Mouse (Mus musculus): ENCODE measurements around the gene Catsperz. TPM values are rescaled to one million over a fixed set of nuclear protein-coding genes. Genes with fewer than 3 reads are reported as not detected.
"Not testable (repeated sequence)": the region's sequence is repeated elsewhere in the genome, so short reads cannot be mapped to it uniquely, and the experiment has no call there.

Gene Catsperz
- polyA plus RNA-seq, 1 experiment from 2014 or later, result 1.3 TPM

GRCm38 (mm10) chr19:6909021-6909420 lies 16.2 kb downstream of the Catsperz start:
- H3K4me3 ChIP-seq, result peak overlapping the region; percentile 68
- H3K9ac ChIP-seq, result peak overlapping the region; percentile 70
- peaks cover 34% of the 10 kb centered on the region for H3K4me1 ChIP-seq
- no peak for ATAC-seq (replicated peaks)
- H3K27me3 ChIP-seq (replicated peaks), result no peaks in the 10 kb centered on the region
- H3K4me2 ChIP-seq, result peak overlapping the region; percentile 72
- WGBS, result 12% methylated on average over 11 of the region's 11 CpGs
- H3K9me3 ChIP-seq, result no peaks in the 10 kb centered on the region
- H3K27ac ChIP-seq, result peak overlapping the region; percentile 98
- peaks cover 18% of the 10 kb centered on the region for H3K36me3 ChIP-seq (replicated peaks)

- no peak overlapping the region; the same call in 1 of the 2 replicates for H3K9ac ChIP-seq
- peak overlapping the region; percentile 68; the same call in 1 of the 2 replicates for H3K4me3 ChIP-seq
- no peaks in the 10 kb centered on the region for H3K27me3 ChIP-seq (replicated peaks)
- H3K4me1 ChIP-seq, result peaks cover 34% of the 10 kb centered on the region
- 89% methylated on average over 7 of the region's 7 CpGs for WGBS
- no peak overlapping the region for H3K27ac ChIP-seq
- H3K4me2 ChIP-seq, result peak overlapping the region; percentile 72
- peaks cover 16% of the 10 kb centered on the region for H3K36me3 ChIP-seq (replicated peaks)
- ATAC-seq (replicated peaks), result no peak
- H3K9me3 ChIP-seq, result no peaks in the 10 kb centered on the region
Measured at GRCm38 (mm10) chr19:6907811-6908540, 17.2 kb downstream of the Catsperz start.

GRCm38 (mm10) chr19:6907094-6907493 lies 18.1 kb downstream of the Catsperz start:
- no peak overlapping the region for H3K4me2 ChIP-seq
- no peak overlapping the region for H3K27ac ChIP-seq
- H3K4me1 ChIP-seq, result peaks cover 34% of the 10 kb centered on the region
- WGBS, result 96% methylated on average over 8 of the region's 8 CpGs
- H3K27me3 ChIP-seq (replicated peaks), result no peaks in the 10 kb centered on the region
- H3K36me3 ChIP-seq (replicated peaks), result peaks cover 9% of the 10 kb centered on the region; the same call in 1 of the 2 replicates
- no peak for ATAC-seq (replicated peaks)
- no peak overlapping the region for H3K4me3 ChIP-seq
- no peak overlapping the region for H3K9ac ChIP-seq
- no peaks in the 10 kb centered on the region for H3K9me3 ChIP-seq

- no peak for ATAC-seq (replicated peaks)
- 87% methylated on average over 3 of the region's 3 CpGs for WGBS
Measured at GRCm38 (mm10) chr19:6906199-6906598, 19.0 kb downstream of the Catsperz start.

GRCm38 (mm10) chr19:6905498-6906159 lies 19.6 kb downstream of the Catsperz start:
- Histone ChIP-seq H3K9me3 (no peaks in the 10 kb centered on the region), H3K4me1 (peaks cover 22% of the 10 kb centered on the region), H3K36me3 (replicated peaks) (no peaks in the 10 kb centered on the region; the same call in 1 of the 2 replicates), H3K27ac (no peak overlapping the region), H3K9ac (no peak overlapping the region), H3K4me3 (no peak overlapping the region), H3K27me3 (replicated peaks) (no peaks in the 10 kb centered on the region), H3K4me2 (no peak overlapping the region)
- ATAC-seq (replicated peaks), result no peak
- 91% methylated on average over 11 of the region's 11 CpGs for WGBS

More at GRCm38 (mm10) chr19:6906199-6906598, 19.0 kb downstream of the Catsperz start:
- Histone ChIP-seq H3K4me3 (no peak overlapping the region), H3K4me1 (peaks cover 26% of the 10 kb centered on the region), H3K27ac (no peak overlapping the region), H3K9me3 (no peaks in the 10 kb centered on the region), H3K27me3 (replicated peaks) (no peaks in the 10 kb centered on the region), H3K4me2 (no peak overlapping the region), H3K36me3 (replicated peaks) (peaks cover 2% of the 10 kb centered on the region; the same call in 1 of the 2 replicates), H3K9ac (no peak overlapping the region)

- H3K4me1 ChIP-seq, result peaks cover 19% of the 10 kb centered on the region
- H3K27me3 ChIP-seq (replicated peaks), result no peaks in the 10 kb centered on the region
- WGBS, result 81% methylated on average over 2 of the region's 2 CpGs
- no peak overlapping the region for H3K4me3 ChIP-seq
- no peak overlapping the region for H3K27ac ChIP-seq
- no peak for ATAC-seq (replicated peaks)
- H3K9me3 ChIP-seq, result no peaks in the 10 kb centered on the region
- H3K4me2 ChIP-seq, result no peak overlapping the region
- no peaks in the 10 kb centered on the region; the same call in 1 of the 2 replicates for H3K36me3 ChIP-seq (replicated peaks)
- no peak overlapping the region for H3K9ac ChIP-seq
Measured at GRCm38 (mm10) chr19:6904846-6905245, 20.3 kb downstream of the Catsperz start.

- no peaks in the 10 kb centered on the region; the same call in 1 of the 2 replicates for H3K36me3 ChIP-seq (replicated peaks)
- H3K4me1 ChIP-seq, result peaks cover 8% of the 10 kb centered on the region
- ATAC-seq (replicated peaks), result no peak
- no peaks in the 10 kb centered on the region for H3K9me3 ChIP-seq
- no peak overlapping the region for H3K9ac ChIP-seq
- no peak overlapping the region for H3K4me2 ChIP-seq
- H3K27me3 ChIP-seq (replicated peaks), result no peaks in the 10 kb centered on the region
- 95% methylated on average over 1 of the region's 1 CpGs for WGBS
- no peak overlapping the region for H3K4me3 ChIP-seq
- H3K27ac ChIP-seq, result no peak overlapping the region
Measured at GRCm38 (mm10) chr19:6903031-6903430, 22.1 kb downstream of the Catsperz start.

GRCm38 (mm10) chr19:6899641-6900040 lies 25.5 kb downstream of the Catsperz start:
- no peaks in the 10 kb centered on the region for H3K27me3 ChIP-seq (replicated peaks)
- no peak for ATAC-seq (replicated peaks)
- 0 out of 2 replicates have a peak, but pooled peaks cover 6% of the 10 kb centered on the region for H3K9me3 ChIP-seq
- 78% methylated on average over 4 of the region's 4 CpGs for WGBS
- H3K4me1 ChIP-seq, result no peaks in the 10 kb centered on the region
- H3K4me2 ChIP-seq, result no peak overlapping the region
- no peaks in the 10 kb centered on the region for H3K36me3 ChIP-seq (replicated peaks)
- H3K27ac ChIP-seq, result no peak overlapping the region
- no peak overlapping the region for H3K9ac ChIP-seq
- H3K4me3 ChIP-seq, result no peak overlapping the region

- H3K4me2 ChIP-seq; H3K27me3 ChIP-seq (replicated peaks); H3K4me1 ChIP-seq; H3K27ac ChIP-seq; H3K9me3 ChIP-seq; H3K36me3 ChIP-seq (replicated peaks); H3K9ac ChIP-seq; ATAC-seq (replicated peaks); H3K4me3 ChIP-seq: not testable (repeated sequence)
- 93% methylated on average over 18 of the region's 18 CpGs for WGBS
Measured at GRCm38 (mm10) chr19:6895608-6896305, 29.4 kb downstream of the Catsperz start.

GRCm38 (mm10) chr19:6893731-6894451 lies 31.3 kb downstream of the Catsperz start:
- H3K9me3 ChIP-seq, result 0 out of 2 replicates have a peak, but pooled peaks cover 6% of the 10 kb centered on the region
- no peak overlapping the region for H3K4me3 ChIP-seq
- H3K4me2 ChIP-seq, result no peak overlapping the region
- no peak for ATAC-seq (replicated peaks)
- no peaks in the 10 kb centered on the region for H3K4me1 ChIP-seq
- 96% methylated on average over 14 of the region's 14 CpGs for WGBS
- no peak overlapping the region for H3K27ac ChIP-seq
- H3K27me3 ChIP-seq (replicated peaks), result no peaks in the 10 kb centered on the region
- H3K36me3 ChIP-seq (replicated peaks), result no peaks in the 10 kb centered on the region
- no peak overlapping the region for H3K9ac ChIP-seq

- no peak overlapping the region for H3K27ac ChIP-seq
- H3K36me3 ChIP-seq (replicated peaks), result no peaks in the 10 kb centered on the region
- H3K4me1 ChIP-seq, result no peaks in the 10 kb centered on the region
- ATAC-seq (replicated peaks), result no peak
- WGBS, result 75% methylated on average over 4 of the region's 4 CpGs
- 0 out of 2 replicates have a peak, but pooled peaks cover 6% of the 10 kb centered on the region for H3K9me3 ChIP-seq
- no peaks in the 10 kb centered on the region for H3K27me3 ChIP-seq (replicated peaks)
- H3K4me3 ChIP-seq, result no peak overlapping the region
- no peak overlapping the region for H3K9ac ChIP-seq
- no peak overlapping the region for H3K4me2 ChIP-seq
Measured at GRCm38 (mm10) chr19:6892512-6892911, 32.7 kb downstream of the Catsperz start.

All from midbrain, embryonic 15.5 days (tissue).